In the genomic region with DNA sequence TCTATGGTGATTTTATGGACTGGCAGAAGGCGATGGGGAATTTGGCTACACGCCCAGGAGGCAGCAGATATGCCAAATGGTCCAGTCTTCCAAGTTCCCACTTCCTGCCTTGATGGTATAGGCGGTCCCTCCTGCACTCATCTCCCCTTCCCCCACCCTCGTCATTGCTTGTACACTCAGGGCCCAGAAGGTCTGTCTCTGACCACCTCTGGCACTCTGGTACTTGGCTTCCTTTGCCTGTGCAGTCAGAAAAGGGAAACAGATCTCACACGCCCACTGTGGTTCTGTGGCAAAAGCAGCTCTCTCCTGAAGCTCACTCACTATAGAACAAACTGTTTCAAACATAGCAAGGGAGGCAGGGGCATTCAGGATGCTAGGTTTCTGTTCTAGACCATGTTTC, we compare ENCODE assay signal across 10 mouse cellular contexts.
DNase-seq lines count a peak whose midpoint lies in the region; ATAC-seq lines count a peak whose summit lies in the region.
"Had no signal": no experiment of that assay in that cellular context is flagged by ENCODE, and none has a peak within 500 bp of the region (broad histone marks: within the 10 kb centered on the region; RNA-seq: fewer than 3 reads in every experiment).

No protein-coding gene starts in this region.

- WGBS in hindbrain, embryonic 14.5 days: 75% methylated on average over 5 of the region's 5 CpGs
- 82% methylated on average over 5 of the region's 5 CpGs for WGBS in hindbrain, embryonic 11.5 days

- no peaks in the 10 kb centered on the region for H3K9me3 ChIP-seq in hindbrain, embryonic 14.5 days (ENCODE audit: control insufficient read depth, low read length)
- H3K9me3 ChIP-seq in hindbrain, embryonic 11.5 days (ENCODE audit: control insufficient read depth, low read length): no peaks in the 10 kb centered on the region
- H3K9me3 ChIP-seq: limb, embryonic 15.5 days had no signal

- H3K4me1 ChIP-seq in hindbrain, embryonic 14.5 days (replicated peaks; ENCODE audit: control insufficient read depth, insufficient read depth, low read length): no peaks in the 10 kb centered on the region
- H3K4me1 ChIP-seq in hindbrain, embryonic 11.5 days (replicated peaks; ENCODE audit: control insufficient read depth, insufficient read depth, low read length): no peaks in the 10 kb centered on the region

- H3K36me3 ChIP-seq in hindbrain, embryonic 14.5 days (replicated peaks; ENCODE audit: control insufficient read depth, insufficient read depth): no peaks in the 10 kb centered on the region
- H3K36me3 ChIP-seq in hindbrain, embryonic 11.5 days (ENCODE audit: control insufficient read depth, insufficient read depth, low read length): no peaks in the 10 kb centered on the region
- H3K36me3 ChIP-seq: limb, embryonic 15.5 days had no signal

- H3K4me3 ChIP-seq in hindbrain, embryonic 14.5 days (replicated peaks; ENCODE audit: low read length): no peak overlapping the region
- H3K4me3 ChIP-seq in hindbrain, embryonic 11.5 days (ENCODE audit: low read depth, low read length): no peak overlapping the region
- H3K4me3 ChIP-seq: limb, embryonic 15.5 days had no signal

- ATAC-seq in hindbrain, embryonic 14.5 days (ENCODE audit: low FRiP score): no peak
- no peak for ATAC-seq in hindbrain, embryonic 11.5 days (ENCODE audit: low FRiP score)

- no peak overlapping the region for H3K27ac ChIP-seq in hindbrain, embryonic 14.5 days
- H3K27ac ChIP-seq in hindbrain, embryonic 11.5 days (ENCODE audit: low read depth, low read length): no peak overlapping the region
- H3K27ac ChIP-seq: limb, embryonic 15.5 days had no signal

- no peak overlapping the region for H3K4me2 ChIP-seq in hindbrain, embryonic 14.5 days (replicated peaks)
- H3K4me2 ChIP-seq in hindbrain, embryonic 11.5 days (replicated peaks; ENCODE audit: low read depth, low read length): no peak overlapping the region
- H3K4me2 ChIP-seq: limb, embryonic 15.5 days had no signal

- no peaks in the 10 kb centered on the region for H3K27me3 ChIP-seq in hindbrain, embryonic 14.5 days (ENCODE audit: control insufficient read depth, insufficient read depth, low read length)
- H3K27me3 ChIP-seq in hindbrain, embryonic 11.5 days (ENCODE audit: control insufficient read depth, insufficient read depth, low read length): no peaks in the 10 kb centered on the region
- H3K27me3 ChIP-seq: limb, embryonic 15.5 days had no signal

- H3K9ac ChIP-seq in hindbrain, embryonic 14.5 days: no peak overlapping the region
- H3K9ac ChIP-seq in hindbrain, embryonic 11.5 days (ENCODE audit: low read depth, low read length): no peak overlapping the region
- H3K9ac ChIP-seq: limb, embryonic 15.5 days had no signal

- DNase-seq in hindbrain, embryonic 14.5 days (ENCODE audit: low spot score): peak; percentile 36
- no peak for DNase-seq in hindbrain, embryonic 11.5 days (ENCODE audit: low spot score)
- peak; percentile 90 for DNase-seq in brain, adult 2 months (ENCODE audit: low read depth, low spot score)
- peak; percentile 60 to 74 for DNase-seq in frontal cortex, adult 2 months (ENCODE audit: extremely low spot score in 1 of 2, low spot score in 1 of 2)
- DNase-seq in left cerebral cortex, postnatal 14 days (ENCODE audit: low spot score in 2 of 2): peak; percentile 65 to 75
- no peak for DNase-seq in kidney, adult 8-10 months
- no peak for DNase-seq in spleen, adult 12 weeks (ENCODE audit: low spot score)
- DNase-seq in urinary bladder, adult 2 months (ENCODE audit: low spot score): no peak
- DNase-seq: adrenal gland, postnatal 14 days had no signal

- intact Hi-C loops in left cerebral cortex, postnatal 14 days (cut with DNase I): no loop called here

Comparison
In these comparisons a context has a peak if more than half of its experiments do, and no peak if none do; other contexts are left out.
1. DNase-seq: peak in hindbrain, embryonic 14.5 days (single experiment), brain, adult 2 months (single experiment), frontal cortex, adult 2 months (2 of 2) and left cerebral cortex, postnatal 14 days (2 of 2); none in hindbrain, embryonic 11.5 days (single experiment), kidney, adult 8-10 months (0 of 2), spleen, adult 12 weeks (single experiment) and urinary bladder, adult 2 months (single experiment).